Mouse (Mus musculus) heart, adult 2 months (tissue): ENCODE results near the gene Yju2.

ENCODE experiments used
- CTCF ChIP-seq: fragments of 200-600 bp; IDR thresholded peaks from 2 replicates; pipeline ENCODE4 v1.8.1; 2022; ENCODE audit warnings: antibody characterized with exemption, mild to moderate bottlenecking, moderate library complexity
- POLR2A ChIP-seq: fragments of 200-500 bp; IDR thresholded peaks from 2 replicates; pipeline ENCODE4 v1.6.1; 2011; ENCODE audit warnings: mild to moderate bottlenecking, low read depth, low read length, control low read depth; ENCODE audit not compliant: insufficient read depth

DNA sequence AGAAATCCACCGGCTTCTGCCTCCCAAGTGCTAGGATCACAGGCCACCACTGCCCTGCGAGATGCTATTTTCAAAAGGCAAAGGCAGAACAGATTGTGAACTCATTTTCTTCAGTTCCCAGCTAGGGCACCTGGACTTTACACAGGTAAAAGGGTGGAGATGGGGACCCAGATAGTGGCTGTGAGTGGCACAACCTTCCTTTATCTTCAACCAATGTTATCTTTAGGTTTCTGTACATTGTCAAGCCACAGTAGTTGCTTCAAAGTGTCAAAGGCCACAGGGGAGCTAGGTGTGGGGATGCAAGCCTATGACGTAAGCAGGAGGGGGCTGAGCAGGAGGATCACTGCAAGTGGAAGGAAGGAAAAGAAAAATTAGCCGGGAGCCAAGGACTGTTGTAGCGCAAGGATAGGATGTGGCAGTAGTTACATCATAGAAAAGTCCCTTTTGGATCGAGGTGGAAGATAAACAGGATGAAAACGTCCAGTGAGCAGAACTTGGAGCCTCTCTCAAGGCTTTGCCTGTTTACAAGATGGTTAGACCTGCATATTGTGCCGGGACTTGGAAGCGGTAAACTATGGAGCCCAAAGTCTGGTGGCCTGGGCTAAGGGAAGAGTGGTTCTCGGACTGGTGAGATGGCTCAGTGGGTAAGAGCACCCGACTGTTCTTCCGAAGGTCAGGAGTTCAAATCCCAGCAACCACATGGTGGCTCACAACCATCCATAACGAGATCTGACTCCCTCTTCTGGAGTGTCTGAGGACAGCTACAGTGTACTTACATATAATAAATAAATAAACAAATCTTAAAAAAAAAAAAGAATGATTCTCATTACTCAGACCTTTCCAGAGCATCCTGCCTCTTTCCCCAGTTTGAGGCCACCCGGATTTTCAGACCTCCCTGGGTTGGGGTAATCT, 48.8 kb downstream of the Yju2 start:
- TF ChIP-seq CTCF (peak; percentile 28), POLR2A (0 out of 2 replicates have a peak, but pooled peaks have one; percentile 65)
